Comparison of ENCODE assay signal across 28 mouse cellular contexts in genomic region chr4:107292273-107292662, GRCm38 (mm10). TPM values are rescaled to one million over a fixed set of nuclear protein-coding genes. Genes with fewer than 3 reads are reported as not detected.
DNase-seq lines count a peak whose midpoint lies in the region; ATAC-seq and TF ChIP-seq lines count a peak whose summit lies in the region.
"Had no signal": no experiment of that assay in that cellular context is flagged by ENCODE, and none has a peak within 500 bp of the region (broad histone marks: within the 10 kb centered on the region; RNA-seq: fewer than 3 reads in every experiment).

No protein-coding gene starts in this region.

- no peak for ATAC-seq in forebrain, postnatal 0 days
- no peak for ATAC-seq in forebrain, embryonic 14.5 days
- ATAC-seq: midbrain, embryonic 15.5 days had no signal

- no peak overlapping the region for H3K9ac ChIP-seq in forebrain, postnatal 0 days
- H3K9ac ChIP-seq in forebrain, embryonic 14.5 days (ENCODE audit: low read length), result no peak overlapping the region
- H3K9ac ChIP-seq: embryonic facial prominence, embryonic 15.5 days; kidney, embryonic 15.5 days; midbrain, embryonic 15.5 days had no signal

- H3K27me3 ChIP-seq in forebrain, postnatal 0 days (ENCODE audit: insufficient read depth, low read length), result no peaks in the 10 kb centered on the region
- no peaks in the 10 kb centered on the region for H3K27me3 ChIP-seq in forebrain, embryonic 14.5 days (replicated peaks; ENCODE audit: control insufficient read depth, insufficient read depth, low read length)
- H3K27me3 ChIP-seq: embryonic facial prominence, embryonic 15.5 days; kidney, embryonic 15.5 days; midbrain, embryonic 15.5 days had no signal

- no peak overlapping the region for H3K4me2 ChIP-seq in forebrain, postnatal 0 days (ENCODE audit: low read depth)
- no peak overlapping the region for H3K4me2 ChIP-seq in forebrain, embryonic 14.5 days (ENCODE audit: low read length)
- H3K4me2 ChIP-seq: embryonic facial prominence, embryonic 15.5 days; heart, embryonic 11.5 days; kidney, embryonic 15.5 days; midbrain, embryonic 15.5 days had no signal

- H3K27ac ChIP-seq in forebrain, postnatal 0 days (ENCODE audit: low read depth, low read length), result peak overlapping the region; percentile 69
- no peak overlapping the region for H3K27ac ChIP-seq in forebrain, embryonic 14.5 days (ENCODE audit: low read depth, low read length)
- peak overlapping the region; percentile 63; the same call in 1 of the 2 replicates for H3K27ac ChIP-seq in left cerebral cortex, adult 2 months
- H3K27ac ChIP-seq: embryonic facial prominence, embryonic 15.5 days; kidney, embryonic 15.5 days; midbrain, embryonic 15.5 days had no signal

- 63% methylated on average over 4 of the region's 4 CpGs for WGBS in forebrain, postnatal 0 days
- whole genome bisulfite sequencing in forebrain, embryonic 14.5 days, result 66% methylated on average over 4 of the region's 4 CpGs

- intact Hi-C loops in left cerebral cortex, adult 2 months (cut with DNase I), result no loop called here

- DNase-seq in forebrain, postnatal 0 days, result no peak
- DNase-seq in forebrain, embryonic 14.5 days (ENCODE audit: low spot score), result no peak
- DNase-seq in left cerebral cortex, adult 2 months (ENCODE audit: extremely low spot score in 1 of 2, low spot score in 2 of 2), result no peak
- no peak for DNase-seq in left cerebral cortex, adult 11 months (ENCODE audit: low spot score)
- peak; percentile 18 for DNase-seq in lung, postnatal 14 days
- DNase-seq in yolk sac, embryonic 10.5 days (ENCODE audit: low spot score), result peak; percentile 44
- DNase-seq in thymus, postnatal 0 days (ENCODE audit: low spot score), result no peak
- DNase-seq: adrenal gland, postnatal 14 days; cerebellum, adult 11-12 months; cerebellum, postnatal 25 days; heart, postnatal 10 days; left cerebral cortex, postnatal 4 days; liver; spleen, adult 18-20 months; thymus, postnatal 14 days had no signal

- TF ChIP-seq CTCF in forebrain, postnatal 0 days (IDR thresholded peaks at IDR 0.05; ENCODE audit: low read depth), result no peak
- TF ChIP-seq CTCF in left cerebral cortex, adult 2 months (IDR thresholded peaks at IDR 0.05), result no peak

- H3K9me3 ChIP-seq in forebrain, postnatal 0 days (ENCODE audit: low read length), result no peaks in the 10 kb centered on the region
- no peaks in the 10 kb centered on the region for H3K9me3 ChIP-seq in forebrain, embryonic 14.5 days (replicated peaks; ENCODE audit: control insufficient read depth, low read length)
- H3K9me3 ChIP-seq: embryonic facial prominence, embryonic 15.5 days; G1E; kidney, embryonic 15.5 days; midbrain, embryonic 15.5 days had no signal

- no peaks in the 10 kb centered on the region for H3K4me1 ChIP-seq in forebrain, postnatal 0 days (ENCODE audit: insufficient read depth)
- no peaks in the 10 kb centered on the region for H3K4me1 ChIP-seq in forebrain, embryonic 14.5 days (ENCODE audit: control insufficient read depth, insufficient read depth, low read length)
- H3K4me1 ChIP-seq: embryonic facial prominence, embryonic 15.5 days; kidney, embryonic 15.5 days; midbrain, embryonic 15.5 days had no signal

- H3K36me3 ChIP-seq in forebrain, postnatal 0 days (ENCODE audit: insufficient read depth), result no peaks in the 10 kb centered on the region
- no peaks in the 10 kb centered on the region for H3K36me3 ChIP-seq in forebrain, embryonic 14.5 days (ENCODE audit: control insufficient read depth, insufficient read depth, low read length)
- H3K36me3 ChIP-seq: embryonic facial prominence, embryonic 15.5 days; G1E; kidney, embryonic 15.5 days; midbrain, embryonic 15.5 days had no signal

- H3K4me3 ChIP-seq in forebrain, postnatal 0 days (ENCODE audit: low read depth, low read length), result no peak overlapping the region
- no peak overlapping the region for H3K4me3 ChIP-seq in forebrain, embryonic 14.5 days (ENCODE audit: low read depth, low read length)
- no peak overlapping the region for H3K4me3 ChIP-seq in left cerebral cortex, adult 2 months
- H3K4me3 ChIP-seq: embryonic facial prominence, embryonic 15.5 days; kidney, embryonic 15.5 days; midbrain, embryonic 15.5 days; myocyte had no signal

RNA-seq across cellular contexts. Expression of gene Dio1, which starts 14.7 kb away (rescaled TPM):
- not detected in 2 replicates for total RNA-seq in forebrain, postnatal 0 days (2014; rRNA removed)
- not detected in 2 replicates for polyA plus RNA-seq in forebrain, postnatal 0 days (2015; fragmentation: Nextera tagmentation; extraction: Ambion mirVana)
- not detected in 2 replicates for polyA plus RNA-seq in forebrain, embryonic 14.5 days (2014; fragmentation: Nextera tagmentation; extraction: Ambion mirVana)
- not detected for total RNA-seq in left cerebral cortex, adult 2 months (2021)
- polyA plus RNA-seq in thymus, postnatal 0 days (2015; fragmentation: Nextera tagmentation; extraction: Ambion mirVana), result 6.8 and 7.2 TPM in 2 replicates
- total RNA-seq: G1E; gastrocnemius, postnatal 4 days; heart, postnatal 10 days; layer of hippocampus, adult 18-20 months; left cerebral cortex, adult 18-20 months; left cerebral cortex, postnatal 4 days; megakaryocyte progenitor cell, adult 5-6 weeks had no signal
- polyA plus RNA-seq: G1E; heart, embryonic 11.5 days; hindbrain, embryonic 11.5 days; midbrain, embryonic 15.5 days; myocyte; neural tube, embryonic 14.5 days; stomach, embryonic 14.5 days had no signal

RNA-seq across cellular contexts. Expression of gene Yipf1, which starts 21.9 kb away (rescaled TPM):
- total RNA-seq in forebrain, postnatal 0 days (2014; rRNA removed), result 47.6 and 65.3 TPM in 2 replicates
- 60.2 and 61.5 TPM in 2 replicates for polyA plus RNA-seq in forebrain, postnatal 0 days (2015; fragmentation: Nextera tagmentation; extraction: Ambion mirVana)
- 57.9 and 66.4 TPM in 2 replicates for polyA plus RNA-seq in forebrain, embryonic 14.5 days (2014; fragmentation: Nextera tagmentation; extraction: Ambion mirVana)
- total RNA-seq in left cerebral cortex, adult 2 months (2021), result 10 to 100 TPM; 40.3 to 44.4 TPM
- 84.3 and 87.2 TPM in 2 replicates for polyA plus RNA-seq in thymus, postnatal 0 days (2015; fragmentation: Nextera tagmentation; extraction: Ambion mirVana)

RNA-seq across cellular contexts. Expression of gene Hspb11, which starts 38.9 kb away (rescaled TPM):
- 17.9 and 20.4 TPM in 2 replicates for total RNA-seq in forebrain, postnatal 0 days (2014; rRNA removed)
- 40.5 and 43.8 TPM in 2 replicates for polyA plus RNA-seq in forebrain, postnatal 0 days (2015; fragmentation: Nextera tagmentation; extraction: Ambion mirVana)
- 33.3 and 40.8 TPM in 2 replicates for polyA plus RNA-seq in forebrain, embryonic 14.5 days (2014; fragmentation: Nextera tagmentation; extraction: Ambion mirVana)
- 10 to 100 TPM; 13.9 to 17.7 TPM for total RNA-seq in left cerebral cortex, adult 2 months (2021)
- polyA plus RNA-seq in thymus, postnatal 0 days (2015; fragmentation: Nextera tagmentation; extraction: Ambion mirVana), result 106 and 112 TPM in 2 replicates

RNA-seq across cellular contexts. Expression of gene Lrrc42, which starts 38.9 kb away (rescaled TPM):
- total RNA-seq in forebrain, postnatal 0 days (2014; rRNA removed), result 12.4 and 14.7 TPM in 2 replicates
- polyA plus RNA-seq in forebrain, postnatal 0 days (2015; fragmentation: Nextera tagmentation; extraction: Ambion mirVana), result 27.9 and 36.4 TPM in 2 replicates
- polyA plus RNA-seq in forebrain, embryonic 14.5 days (2014; fragmentation: Nextera tagmentation; extraction: Ambion mirVana), result 60.0 and 60.9 TPM in 2 replicates
- total RNA-seq in left cerebral cortex, adult 2 months (2021), result 10 to 100 TPM; 29.8 to 33.4 TPM
- 127 and 129 TPM in 2 replicates for polyA plus RNA-seq in thymus, postnatal 0 days (2015; fragmentation: Nextera tagmentation; extraction: Ambion mirVana)

Comparison
In these comparisons a context has a peak if more than half of its experiments do, and no peak if none do; other contexts are left out.
1. DNase-seq: peak in lung, postnatal 14 days (single experiment) and yolk sac, embryonic 10.5 days (single experiment); none in forebrain, postnatal 0 days (single experiment), forebrain, embryonic 14.5 days (single experiment), left cerebral cortex, adult 2 months (0 of 2), left cerebral cortex, adult 11 months (single experiment) and thymus, postnatal 0 days (single experiment).